Mouse (Mus musculus) neural tube, embryonic 11.5 days (tissue): ENCODE measurements at regions not wholly inside any gene's neighbourhood (a gene's known extent, or its start where the extent isn't known, plus 50 kb on each side); places are given as distances from the start of the nearest gene placed in this dataset.

Experiments
- ATAC-seq: fragments of 200-750 bp; cut with Nextera tagmentation; 2 replicates; pipeline ENCODE4 v1.8.0; 2017; ENCODE audit warnings: moderate number of reproducible peaks, mild to moderate bottlenecking, moderate TSS enrichment, moderate library complexity; ENCODE audit not compliant: insufficient read depth, low FRiP score, low TSS enrichment
- DNase-seq: peaks from one replicate; pipeline ENCODE4 v3.0.0-alpha.2; 2015; ENCODE audit warnings: low spot score
- H3K27ac ChIP-seq: fragments of 300-500 bp; sonication (generic); 2 replicates; pipeline ENCODE4 v1.5.1; 2014; ENCODE audit warnings: low read depth, mild to moderate bottlenecking, low read length
- H3K27me3 ChIP-seq: fragments of 300-500 bp; sonication (generic); 2 replicates; pipeline ENCODE4 v1.6.1; 2014; ENCODE audit warnings: mild to moderate bottlenecking, low read length, mixed read lengths; ENCODE audit not compliant: control insufficient read depth, insufficient read depth
- H3K36me3 ChIP-seq: fragments of 300-500 bp; sonication (generic); 2 replicates; pipeline ENCODE4 v1.6.1; 2014; ENCODE audit warnings: mild to moderate bottlenecking, low read length, moderate library complexity, mixed read lengths; ENCODE audit not compliant: control insufficient read depth, insufficient read depth
- H3K4me1 ChIP-seq: fragments of 300-500 bp; sonication (generic); 2 replicates; pipeline ENCODE4 v1.6.1; 2014; ENCODE audit warnings: low read length, mixed read lengths; ENCODE audit not compliant: control insufficient read depth, insufficient read depth
- H3K4me2 ChIP-seq: fragments of 300-500 bp; sonication (generic); 2 replicates; pipeline ENCODE4 v1.6.1; 2014; ENCODE audit warnings: low read depth, mild to moderate bottlenecking, moderate library complexity
- H3K4me3 ChIP-seq: fragments of 300-500 bp; sonication (generic); 2 replicates; pipeline ENCODE4 v1.5.1; 2014; ENCODE audit warnings: low read depth, low read length
- H3K9ac ChIP-seq: fragments of 300-500 bp; sonication (generic); 2 replicates; pipeline ENCODE4 v1.6.1; 2014; ENCODE audit warnings: mild to moderate bottlenecking, low read length
- H3K9me3 ChIP-seq: fragments of 300-500 bp; sonication (generic); 2 replicates; pipeline ENCODE4 v1.6.1; 2016; ENCODE audit warnings: low read length; ENCODE audit not compliant: control insufficient read depth
- WGBS: fragments of 180-500 bp; shearing (Covaris S2); extraction: QIAGEN DNeasy Blood & Tissue Kit; methylation state at CpG from one replicate; pipeline ENCODE4 v1.1.7; 2014; 5-methylcytosine and 5-hydroxymethylcytosine counted together

DNA sequence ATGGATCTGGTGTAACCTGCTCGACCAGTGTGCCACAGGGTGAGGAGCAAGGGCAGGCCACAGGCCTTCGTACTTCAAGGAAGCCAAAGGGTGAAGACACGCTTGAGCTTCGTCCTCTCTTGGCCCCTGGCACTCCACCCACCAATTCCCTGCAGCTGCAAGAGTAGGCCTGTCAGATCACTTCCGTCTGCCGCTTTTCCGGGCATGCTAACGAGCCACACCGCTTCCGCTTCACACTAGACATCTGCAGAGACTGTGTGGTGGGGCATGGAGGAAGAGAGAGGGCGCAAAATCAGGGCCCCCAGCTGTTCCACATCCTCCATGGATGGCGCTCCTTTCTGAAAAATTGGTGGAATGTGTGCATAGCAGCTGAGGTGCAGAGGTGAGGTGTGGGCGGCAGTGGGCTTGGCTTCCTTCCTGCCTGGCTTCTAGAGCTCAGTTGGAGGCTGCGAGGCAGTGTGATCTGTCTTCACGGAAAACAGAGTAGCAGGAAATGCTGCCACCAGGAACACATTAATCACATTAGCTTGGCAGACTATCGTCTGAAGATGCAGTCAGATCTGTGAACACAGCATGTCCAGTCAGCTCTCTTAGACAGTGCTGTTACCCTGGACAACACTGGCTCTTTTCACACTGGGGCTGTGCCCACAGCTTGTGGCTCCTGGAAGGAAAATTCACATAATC is 162.3 kb upstream of the Eci2 start:
- Histone ChIP-seq H3K9me3 (no peaks in the 10 kb centered on the region), H3K27ac (no peak overlapping the region), H3K4me2 (no peak overlapping the region), H3K27me3 (no peaks in the 10 kb centered on the region), H3K36me3 (no peaks in the 10 kb centered on the region), H3K9ac (no peak overlapping the region), H3K4me3 (no peak overlapping the region), H3K4me1 (0 out of 2 replicates have a peak, but pooled peaks cover 2% of the 10 kb centered on the region)
- ATAC-seq = peak; percentile 53
- WGBS = 48% methylated on average over 16 of the region's 16 CpGs
- DNase-seq = peak; percentile 54

DNA sequence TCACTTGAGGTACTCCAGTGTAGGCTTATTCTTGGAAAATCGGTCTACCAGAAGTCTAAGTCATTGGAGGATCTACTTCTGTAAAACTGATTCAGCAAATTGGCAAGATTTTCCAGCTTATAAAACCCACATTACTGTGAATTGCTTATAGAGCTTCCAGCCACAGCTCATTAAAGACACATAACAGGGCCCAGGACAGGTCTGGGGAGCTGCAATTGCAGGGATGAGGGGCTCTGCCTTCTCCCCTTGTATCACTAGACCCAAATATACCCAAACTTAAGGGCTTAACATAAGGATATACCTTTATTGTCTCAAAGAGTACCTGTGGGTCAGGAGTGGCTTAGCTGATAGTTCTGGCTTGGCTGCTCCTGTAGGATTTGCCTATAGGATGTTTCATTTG is 175.2 kb upstream of the Eci2 start:
- H3K27me3 ChIP-seq = no peaks in the 10 kb centered on the region
- ATAC-seq = no peak
- no peaks in the 10 kb centered on the region for H3K4me1 ChIP-seq
- H3K4me3 ChIP-seq = no peak overlapping the region
- H3K27ac ChIP-seq = no peak overlapping the region
- no peak overlapping the region for H3K4me2 ChIP-seq
- H3K9me3 ChIP-seq = no peaks in the 10 kb centered on the region
- no peaks in the 10 kb centered on the region for H3K36me3 ChIP-seq
- H3K9ac ChIP-seq = no peak overlapping the region
- 97% methylated on average over 1 of the region's 1 CpGs for WGBS
- DNase-seq = no peak

DNA sequence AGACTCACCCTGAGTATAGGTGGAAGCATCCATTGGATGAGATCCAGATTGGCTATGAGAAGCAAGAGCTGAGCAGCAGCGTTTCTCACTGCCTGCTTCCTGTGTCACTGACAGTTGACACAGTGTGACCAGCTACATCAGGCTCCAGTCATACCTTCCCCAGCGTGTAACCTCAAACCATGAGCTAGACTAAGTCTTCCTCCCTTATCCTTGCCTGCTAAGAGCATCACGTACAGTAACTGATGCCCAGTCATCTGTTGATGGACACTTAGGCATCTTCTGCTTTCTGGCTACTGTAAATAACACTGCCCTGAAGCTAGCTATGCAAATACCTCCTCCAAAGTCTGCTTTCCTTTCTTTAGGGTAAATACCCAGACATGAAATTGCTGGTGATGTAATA is 181.4 kb upstream of the Eci2 start:
- no peak overlapping the region for H3K4me3 ChIP-seq
- no peak overlapping the region for H3K9ac ChIP-seq
- H3K4me1 ChIP-seq = no peaks in the 10 kb centered on the region
- H3K27me3 ChIP-seq = no peaks in the 10 kb centered on the region
- H3K9me3 ChIP-seq = no peaks in the 10 kb centered on the region
- ATAC-seq (no peak), DNase-seq (no peak)
- H3K36me3 ChIP-seq = no peaks in the 10 kb centered on the region
- 93% methylated on average over 3 of the region's 3 CpGs for WGBS
- H3K27ac ChIP-seq = no peak overlapping the region
- H3K4me2 ChIP-seq = no peak overlapping the region

DNA sequence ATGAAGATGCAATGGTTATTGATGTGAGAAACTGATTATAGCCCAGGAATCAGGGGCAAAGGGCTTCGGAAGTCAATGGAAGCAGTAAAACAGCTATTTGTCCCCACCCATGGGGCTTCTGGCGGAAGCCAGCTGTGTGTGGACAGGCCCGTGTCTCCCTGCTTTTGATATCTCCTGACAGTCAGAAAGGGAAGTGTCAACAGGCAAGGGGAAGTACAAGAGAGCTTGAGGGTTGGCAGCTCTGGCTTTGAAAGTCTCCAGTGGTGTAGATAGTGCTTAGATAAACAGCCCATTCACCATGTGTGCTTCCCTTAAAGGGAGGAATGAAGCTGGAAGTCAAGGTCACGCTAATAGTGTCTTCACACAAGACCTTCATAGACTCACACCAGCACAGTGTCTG is 182.7 kb upstream of the Eci2 start:
- H3K27ac ChIP-seq = no peak overlapping the region
- H3K36me3 ChIP-seq = no peaks in the 10 kb centered on the region
- no peak overlapping the region for H3K9ac ChIP-seq
- DNase-seq = no peak
- WGBS = 69% methylated on average over 4 of the region's 4 CpGs
- no peaks in the 10 kb centered on the region for H3K4me1 ChIP-seq
- ATAC-seq = no peak
- no peak overlapping the region for H3K4me3 ChIP-seq
- no peaks in the 10 kb centered on the region for H3K9me3 ChIP-seq
- no peaks in the 10 kb centered on the region for H3K27me3 ChIP-seq
- no peak overlapping the region for H3K4me2 ChIP-seq

DNA sequence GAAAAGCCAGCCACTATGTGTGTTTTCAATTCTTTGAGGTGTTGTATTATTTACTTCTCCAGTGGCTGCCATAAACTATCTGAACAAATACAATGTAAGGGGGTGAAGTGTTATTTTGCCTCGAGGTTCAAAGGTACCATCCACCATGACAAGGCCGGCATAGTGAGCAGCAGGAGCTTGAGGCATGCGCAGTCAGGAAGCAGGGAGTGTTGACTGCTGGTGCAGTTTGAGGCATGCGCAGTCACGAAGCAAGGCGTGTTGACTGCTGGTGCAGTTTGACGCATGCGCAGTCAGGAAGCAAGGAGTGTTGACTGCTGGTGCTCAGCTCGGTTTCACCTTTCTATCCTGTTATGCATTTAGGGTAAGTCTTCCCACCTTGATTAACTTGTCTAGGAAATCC is 184.9 kb upstream of the Eci2 start:
- Histone ChIP-seq H3K4me1 (no peaks in the 10 kb centered on the region), H3K9ac (no peak overlapping the region), H3K27ac (no peak overlapping the region), H3K9me3 (no peaks in the 10 kb centered on the region), H3K4me2 (no peak overlapping the region), H3K4me3 (no peak overlapping the region), H3K27me3 (no peaks in the 10 kb centered on the region), H3K36me3 (no peaks in the 10 kb centered on the region)
- DNase-seq (no peak), ATAC-seq (no peak)
- WGBS = 90% methylated on average over 9 of the region's 9 CpGs

GRCm38 (mm10) chr13:35212276-35212675 is 185.4 kb upstream of the Eci2 start:
- no peak for DNase-seq
- no peak overlapping the region for H3K4me2 ChIP-seq
- no peaks in the 10 kb centered on the region for H3K36me3 ChIP-seq
- 86% methylated on average over 4 of the region's 4 CpGs for WGBS
- H3K27me3 ChIP-seq = no peaks in the 10 kb centered on the region
- no peak overlapping the region for H3K9ac ChIP-seq
- no peak overlapping the region for H3K4me3 ChIP-seq
- H3K9me3 ChIP-seq = no peaks in the 10 kb centered on the region
- H3K4me1 ChIP-seq = no peaks in the 10 kb centered on the region
- H3K27ac ChIP-seq = no peak overlapping the region
- no peak for ATAC-seq

- Histone ChIP-seq H3K9ac (no peak overlapping the region), H3K36me3 (no peaks in the 10 kb centered on the region), H3K4me3 (no peak overlapping the region), H3K27ac (no peak overlapping the region), H3K27me3 (no peaks in the 10 kb centered on the region), H3K9me3 (no peaks in the 10 kb centered on the region), H3K4me1 (no peaks in the 10 kb centered on the region), H3K4me2 (no peak overlapping the region)
- DNase-seq (no peak), ATAC-seq (no peak)
- WGBS = 81% methylated on average over 4 of the region's 4 CpGs
Observed at GRCm38 (mm10) chr13:35214219-35214618, 187.3 kb upstream of the Eci2 start.

DNA sequence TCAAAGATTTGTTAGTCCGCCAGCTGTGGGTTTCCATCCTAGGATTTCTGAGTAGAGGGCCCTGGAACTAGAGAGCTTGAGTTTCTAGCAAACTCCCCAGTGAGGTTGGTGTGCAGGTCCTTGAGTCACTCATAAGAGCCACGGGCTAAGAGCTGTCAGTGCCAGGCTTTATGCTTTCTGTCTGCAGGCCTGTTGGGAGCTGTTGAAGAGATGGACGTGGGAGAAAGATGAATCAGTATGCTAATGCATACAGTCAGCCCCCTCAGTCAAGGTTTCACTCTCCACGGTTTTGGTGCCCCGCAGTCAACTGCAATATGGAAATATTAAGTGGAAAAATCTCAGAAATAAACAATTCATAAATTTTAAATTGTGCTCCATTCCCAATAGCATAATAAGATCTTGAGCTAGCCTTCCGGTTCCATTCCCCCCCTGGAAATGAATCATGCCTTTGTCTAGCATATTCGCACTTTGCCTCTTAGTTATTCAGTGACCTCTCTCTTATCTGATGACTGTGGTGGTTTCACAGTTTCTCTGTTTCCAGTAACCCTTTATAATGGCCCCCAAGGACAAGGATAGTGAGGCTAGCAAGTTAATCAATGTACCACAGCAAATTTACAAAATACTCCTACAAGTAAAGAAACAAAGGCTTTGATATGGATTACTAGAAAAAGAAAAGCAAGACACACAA is 199.4 kb upstream of the Eci2 start:
- DNase-seq (no peak), ATAC-seq (no peak)
- Histone ChIP-seq H3K27me3 (no peaks in the 10 kb centered on the region), H3K9me3 (no peaks in the 10 kb centered on the region), H3K9ac (no peak overlapping the region), H3K4me2 (no peak overlapping the region), H3K36me3 (no peaks in the 10 kb centered on the region), H3K4me1 (no peaks in the 10 kb centered on the region), H3K4me3 (no peak overlapping the region), H3K27ac (no peak overlapping the region)
- WGBS = 89% methylated on average over 7 of the region's 7 CpGs

DNA sequence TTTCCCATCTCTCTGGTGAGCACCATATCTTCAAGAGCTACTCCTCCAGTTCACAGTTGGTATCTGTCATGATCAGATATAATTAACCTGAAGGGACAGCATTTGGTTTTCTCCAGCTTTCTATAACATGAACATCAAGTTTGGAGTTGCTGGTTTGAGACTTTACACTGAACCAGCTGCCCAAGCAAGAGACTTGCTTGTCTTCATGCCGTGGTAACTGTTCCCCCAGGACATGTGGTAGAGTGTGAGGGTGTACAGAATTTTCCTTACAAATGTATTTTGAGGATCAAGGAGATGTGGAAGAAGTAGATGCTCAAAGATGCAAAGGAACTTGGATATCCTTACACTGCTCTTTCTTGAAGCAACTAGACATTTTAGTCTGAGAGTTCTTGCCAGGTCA is 200.0 kb upstream of the Eci2 start:
- no peak overlapping the region for H3K27ac ChIP-seq
- H3K27me3 ChIP-seq = no peaks in the 10 kb centered on the region
- no peaks in the 10 kb centered on the region for H3K4me1 ChIP-seq
- H3K9ac ChIP-seq = no peak overlapping the region
- no peak for ATAC-seq
- H3K4me2 ChIP-seq = no peak overlapping the region
- H3K36me3 ChIP-seq = no peaks in the 10 kb centered on the region
- H3K4me3 ChIP-seq = no peak overlapping the region
- WGBS = 92% methylated on average over 1 of the region's 1 CpGs
- DNase-seq = no peak
- no peaks in the 10 kb centered on the region for H3K9me3 ChIP-seq
